ENCODE assay signal across 41 mouse cellular contexts in genomic region chr14:7789266-7790030, GRCm38 (mm10). TPM values are rescaled to one million over a fixed set of nuclear protein-coding genes. Genes with fewer than 3 reads are reported as not detected.
A peak's percentile ranks its signal among the peaks of the same experiment; 100 is the strongest.
DNase-seq lines count a peak whose midpoint lies in the region; ATAC-seq lines count a peak whose summit lies in the region.
"Had no signal": no experiment of that assay in that cellular context is flagged by ENCODE, and none has a peak within 500 bp of the region (broad histone marks: within the 10 kb centered on the region; RNA-seq: fewer than 3 reads in every experiment).

No protein-coding gene starts in this region.

- no peaks in the 10 kb centered on the region for H3K36me3 ChIP-seq in heart, embryonic 12.5 days
- H3K36me3 ChIP-seq: embryonic facial prominence, embryonic 13.5 days; forebrain, embryonic 10.5 days; forebrain, embryonic 15.5 days; heart, embryonic 13.5 days; hindbrain, embryonic 12.5 days; intestine, embryonic 15.5 days; liver, embryonic 13.5 days; midbrain, embryonic 12.5 days; neural tube, embryonic 12.5 days; stomach, embryonic 15.5 days had no signal

- H3K4me2 ChIP-seq in heart, embryonic 12.5 days: no peak overlapping the region
- H3K4me2 ChIP-seq: embryonic facial prominence, embryonic 13.5 days; forebrain, embryonic 15.5 days; heart, embryonic 13.5 days; hindbrain, embryonic 12.5 days; intestine, embryonic 15.5 days; liver, embryonic 13.5 days; midbrain, embryonic 12.5 days; neural tube, embryonic 12.5 days; stomach, embryonic 15.5 days had no signal

- H3K27ac ChIP-seq in heart, embryonic 12.5 days (ENCODE audit: poor library complexity, severe bottlenecking): no peak overlapping the region
- H3K27ac ChIP-seq: embryonic facial prominence, embryonic 13.5 days; forebrain, embryonic 10.5 days; forebrain, embryonic 15.5 days; heart, embryonic 13.5 days; hindbrain, embryonic 12.5 days; hindbrain, postnatal 0 days; intestine, embryonic 15.5 days; layer of hippocampus, adult 2 months; liver, embryonic 13.5 days; midbrain, embryonic 12.5 days; neural tube, embryonic 12.5 days; stomach, embryonic 15.5 days had no signal

- no peak for ATAC-seq in heart, embryonic 12.5 days (ENCODE audit: insufficient number of reproducible peaks, low FRiP score)
- ATAC-seq: forebrain, embryonic 15.5 days; hindbrain, postnatal 0 days; intestine, embryonic 15.5 days; lung, postnatal 0 days had no signal

- no peak overlapping the region for H3K9ac ChIP-seq in heart, embryonic 12.5 days
- H3K9ac ChIP-seq: embryonic facial prominence, embryonic 13.5 days; forebrain, embryonic 15.5 days; heart, embryonic 13.5 days; hindbrain, embryonic 12.5 days; intestine, embryonic 15.5 days; liver, embryonic 13.5 days; midbrain, embryonic 12.5 days; neural tube, embryonic 12.5 days; stomach, embryonic 15.5 days had no signal

- no peaks in the 10 kb centered on the region for H3K9me3 ChIP-seq in heart, embryonic 12.5 days (replicated peaks)
- H3K9me3 ChIP-seq: embryonic facial prominence, embryonic 13.5 days; forebrain, embryonic 10.5 days; forebrain, embryonic 15.5 days; heart, embryonic 13.5 days; hindbrain, embryonic 12.5 days; intestine, embryonic 15.5 days; liver, embryonic 13.5 days; midbrain, embryonic 12.5 days; neural tube, embryonic 12.5 days; stomach, embryonic 15.5 days had no signal

- DNase-seq in gastrocnemius, adult 18-20 months (ENCODE audit: low spot score): peak; percentile 12
- DNase-seq in gastrocnemius, adult 8-10 months (ENCODE audit: low spot score in 2 of 2): no peak
- peak; percentile 25 to 28 for DNase-seq in heart, adult 18-20 months
- peak; percentile 16 for DNase-seq in right cerebral cortex, postnatal 25 days
- DNase-seq in right cerebral cortex, postnatal 14 days: no peak
- DNase-seq in liver: no peak
- DNase-seq: adrenal gland, postnatal 25 days; cerebellum, adult 18-20 months; cerebellum, postnatal 10 days; kidney, adult 2 months; kidney, postnatal 36 days; layer of hippocampus, postnatal 36 days; left cerebral cortex, postnatal 4 days; liver, embryonic 13.5 days; lung, adult 18-20 months; lung, postnatal 4 days; thymus, postnatal 4 days had no signal

- 0 out of 2 replicates have a peak, but pooled peaks cover 2% of the 10 kb centered on the region for H3K4me1 ChIP-seq in heart, embryonic 12.5 days (replicated peaks)

- no peak overlapping the region for H3K4me3 ChIP-seq in heart, embryonic 12.5 days
- H3K4me3 ChIP-seq: embryonic facial prominence, embryonic 13.5 days; forebrain, embryonic 10.5 days; forebrain, embryonic 15.5 days; heart, embryonic 13.5 days; hindbrain, embryonic 12.5 days; intestine, embryonic 15.5 days; layer of hippocampus, adult 2 months; liver, embryonic 13.5 days; megakaryocyte, embryonic 14.5 days; midbrain, embryonic 12.5 days; myocyte; neural tube, embryonic 12.5 days; stomach, embryonic 15.5 days had no signal

- 71% methylated on average over 7 of the region's 7 CpGs for WGBS in heart, embryonic 12.5 days

- no peaks in the 10 kb centered on the region for H3K27me3 ChIP-seq in heart, embryonic 12.5 days (replicated peaks)
- H3K27me3 ChIP-seq: forebrain, embryonic 15.5 days; intestine, embryonic 15.5 days; stomach, embryonic 15.5 days had no signal

RNA-seq across cellular contexts. Expression of gene Gm26661, which starts 1.9 kb away (rescaled TPM):
- total RNA-seq in gastrocnemius, adult 18-20 months (2021): not detected
- total RNA-seq in gastrocnemius, adult 8-10 months (2022): not detected
- not detected for total RNA-seq in heart, adult 18-20 months (2021)
- polyA plus RNA-seq in heart, embryonic 12.5 days (2016; fragmentation: Nextera tagmentation; extraction: Ambion mirVana): not detected in 2 replicates
- total RNA-seq: adrenal gland, adult 18-20 months; adrenal gland, postnatal 25 days; common myeloid progenitor, adult 5-6 weeks; heart, postnatal 10 days; hindbrain, postnatal 0 days; layer of hippocampus, adult 2 months; layer of hippocampus, postnatal 36 days; left cerebral cortex, postnatal 4 days; midbrain, postnatal 0 days had no signal
- polyA plus RNA-seq: brain, embryonic 14.5 days; embryonic facial prominence, embryonic 13.5 days; forebrain, embryonic 10.5 days; forebrain, embryonic 15.5 days; gonadal fat pad, adult 2 months; heart, embryonic 13.5 days; hindbrain, embryonic 12.5 days; intestine, embryonic 15.5 days; kidney, adult 2 months; kidney, embryonic 16.5 days; limb, embryonic 14.5 days; liver, embryonic 13.5 days; lung, postnatal 0 days; midbrain, embryonic 12.5 days; midbrain, postnatal 0 days; myocyte; neural tube, embryonic 12.5 days; stomach, embryonic 15.5 days; thymus, postnatal 0 days had no signal

RNA-seq across cellular contexts. Expression of gene Flnb, which starts 28.3 kb away (rescaled TPM):
- total RNA-seq in gastrocnemius, adult 18-20 months (2021): 10 to 100 TPM in 1 of 2 experiments, 1 to 10 TPM in 1; 6.2 to 10.5 TPM
- total RNA-seq in gastrocnemius, adult 8-10 months (2022): 1 to 10 TPM; 4.7 to 8.3 (median 5.6) TPM
- total RNA-seq in heart, adult 18-20 months (2021): 10 to 100 TPM; 21.8 to 22.6 TPM
- 15.1 and 28.3 TPM in 2 replicates for polyA plus RNA-seq in heart, embryonic 12.5 days (2016; fragmentation: Nextera tagmentation; extraction: Ambion mirVana)

Comparison
In these comparisons a context has a peak if more than half of its experiments do, and no peak if none do; other contexts are left out.
1. DNase-seq: peak in gastrocnemius, adult 18-20 months (single experiment), heart, adult 18-20 months (2 of 2) and right cerebral cortex, postnatal 25 days (single experiment); none in gastrocnemius, adult 8-10 months (0 of 2), right cerebral cortex, postnatal 14 days (single experiment) and liver (single experiment).